22 mouse cellular contexts compared by ENCODE assay signal in genomic region chr15:17245096-17245495, GRCm38 (mm10).
A peak's percentile ranks its signal among the peaks of the same experiment; 100 is the strongest.
DNase-seq lines count a peak whose midpoint lies in the region; ATAC-seq and TF ChIP-seq lines count a peak whose summit lies in the region.
"Had no signal": no experiment of that assay in that cellular context is flagged by ENCODE, and none has a peak within 500 bp of the region (broad histone marks: within the 10 kb centered on the region; RNA-seq: fewer than 3 reads in every experiment).

No protein-coding gene starts in this region.

- peak; percentile 65; the same call in 1 of the 2 replicates for ATAC-seq in forebrain, embryonic 13.5 days
- ATAC-seq in forebrain, embryonic 12.5 days (ENCODE audit: low FRiP score): no peak
- ATAC-seq in kidney, postnatal 0 days (replicated peaks; ENCODE audit: low FRiP score, low read depth): no peak; the same call in 1 of the 2 replicates
- peak; percentile 60; the same call in 1 of the 2 replicates for ATAC-seq in midbrain, embryonic 12.5 days (ENCODE audit: low FRiP score, low read depth)
- ATAC-seq in liver, postnatal 0 days: no peak

- no peak for TF ChIP-seq EP300 in liver, postnatal 0 days (IDR thresholded peaks at IDR 0.05; ENCODE audit: low read depth)

- no peaks in the 10 kb centered on the region for H3K9me3 ChIP-seq in forebrain, embryonic 13.5 days (replicated peaks)
- H3K9me3 ChIP-seq in forebrain, embryonic 12.5 days: no peaks in the 10 kb centered on the region
- no peaks in the 10 kb centered on the region for H3K9me3 ChIP-seq in kidney, postnatal 0 days (replicated peaks; ENCODE audit: low read length)
- no peaks in the 10 kb centered on the region for H3K9me3 ChIP-seq in midbrain, embryonic 12.5 days
- no peaks in the 10 kb centered on the region; the same call in 1 of the 2 replicates for H3K9me3 ChIP-seq in liver, postnatal 0 days (ENCODE audit: low read length)
- H3K9me3 ChIP-seq: embryonic facial prominence, embryonic 12.5 days; heart, embryonic 15.5 days; hindbrain, embryonic 13.5 days; limb, embryonic 10.5 days; liver, embryonic 15.5 days had no signal

- WGBS in forebrain, embryonic 13.5 days: 71% methylated on average over 3 of the region's 3 CpGs
- WGBS in forebrain, embryonic 12.5 days: 77% methylated on average over 3 of the region's 3 CpGs
- WGBS in kidney, postnatal 0 days: 58% methylated on average over 3 of the region's 3 CpGs
- WGBS in midbrain, embryonic 12.5 days: 73% methylated on average over 3 of the region's 3 CpGs
- 74% methylated on average over 3 of the region's 3 CpGs for WGBS in liver, postnatal 0 days (ENCODE audit: insufficient replicate concordance)

- H3K4me1 ChIP-seq in forebrain, embryonic 13.5 days: no peaks in the 10 kb centered on the region
- H3K4me1 ChIP-seq in forebrain, embryonic 12.5 days: no peaks in the 10 kb centered on the region
- no peaks in the 10 kb centered on the region for H3K4me1 ChIP-seq in kidney, postnatal 0 days (replicated peaks; ENCODE audit: insufficient read depth, low read length)
- H3K4me1 ChIP-seq in midbrain, embryonic 12.5 days: no peaks in the 10 kb centered on the region
- no peaks in the 10 kb centered on the region for H3K4me1 ChIP-seq in liver, postnatal 0 days (ENCODE audit: insufficient read depth)
- H3K4me1 ChIP-seq: embryonic facial prominence, embryonic 12.5 days; heart, embryonic 15.5 days; hindbrain, embryonic 13.5 days; limb, embryonic 10.5 days; liver, embryonic 15.5 days had no signal

- no peak overlapping the region for H3K4me2 ChIP-seq in forebrain, embryonic 13.5 days
- no peak overlapping the region for H3K4me2 ChIP-seq in forebrain, embryonic 12.5 days
- H3K4me2 ChIP-seq in kidney, postnatal 0 days (ENCODE audit: low read length): no peak overlapping the region
- no peak overlapping the region for H3K4me2 ChIP-seq in midbrain, embryonic 12.5 days (replicated peaks)
- no peak overlapping the region for H3K4me2 ChIP-seq in liver, postnatal 0 days (ENCODE audit: low read depth, low read length)
- H3K4me2 ChIP-seq: embryonic facial prominence, embryonic 12.5 days; heart, embryonic 15.5 days; hindbrain, embryonic 13.5 days; liver, embryonic 15.5 days had no signal

- H3K36me3 ChIP-seq in forebrain, embryonic 13.5 days (ENCODE audit: poor library complexity, severe bottlenecking): no peaks in the 10 kb centered on the region
- H3K36me3 ChIP-seq in forebrain, embryonic 12.5 days (replicated peaks): no peaks in the 10 kb centered on the region
- no peaks in the 10 kb centered on the region for H3K36me3 ChIP-seq in kidney, postnatal 0 days (ENCODE audit: insufficient read depth, low read length)
- no peaks in the 10 kb centered on the region for H3K36me3 ChIP-seq in midbrain, embryonic 12.5 days
- no peaks in the 10 kb centered on the region for H3K36me3 ChIP-seq in liver, postnatal 0 days (replicated peaks; ENCODE audit: insufficient read depth, low read length)
- H3K36me3 ChIP-seq: embryonic facial prominence, embryonic 12.5 days; heart, embryonic 15.5 days; hindbrain, embryonic 13.5 days; limb, embryonic 10.5 days; liver, embryonic 15.5 days had no signal

- H3K9ac ChIP-seq in forebrain, embryonic 13.5 days: no peak overlapping the region
- no peak overlapping the region for H3K9ac ChIP-seq in forebrain, embryonic 12.5 days
- no peak overlapping the region for H3K9ac ChIP-seq in kidney, postnatal 0 days (ENCODE audit: low read depth, low read length)
- no peak overlapping the region for H3K9ac ChIP-seq in midbrain, embryonic 12.5 days (replicated peaks)
- H3K9ac ChIP-seq in liver, postnatal 0 days (replicated peaks): no peak overlapping the region
- H3K9ac ChIP-seq: embryonic facial prominence, embryonic 12.5 days; heart, embryonic 15.5 days; hindbrain, embryonic 13.5 days; liver, embryonic 15.5 days had no signal

- no peak for TF ChIP-seq CTCF in kidney, postnatal 0 days (IDR thresholded peaks at IDR 0.05; ENCODE audit: low read depth)
- TF ChIP-seq CTCF in liver, postnatal 0 days (IDR thresholded peaks at IDR 0.05; ENCODE audit: low read depth): no peak

- H3K27ac ChIP-seq in forebrain, embryonic 13.5 days: no peak overlapping the region
- H3K27ac ChIP-seq in forebrain, embryonic 12.5 days: no peak overlapping the region
- no peak overlapping the region for H3K27ac ChIP-seq in kidney, postnatal 0 days
- no peak overlapping the region for H3K27ac ChIP-seq in midbrain, embryonic 12.5 days (replicated peaks)
- no peak overlapping the region for H3K27ac ChIP-seq in liver, postnatal 0 days (ENCODE audit: low read depth)
- H3K27ac ChIP-seq: embryonic facial prominence, embryonic 12.5 days; gastrocnemius, adult 2 months; heart, embryonic 15.5 days; hindbrain, embryonic 13.5 days; limb, embryonic 10.5 days; liver, embryonic 15.5 days had no signal

- H3K4me3 ChIP-seq in forebrain, embryonic 13.5 days: no peak overlapping the region
- no peak overlapping the region for H3K4me3 ChIP-seq in forebrain, embryonic 12.5 days (replicated peaks)
- H3K4me3 ChIP-seq in kidney, postnatal 0 days (replicated peaks; ENCODE audit: low read depth, low read length): no peak overlapping the region
- H3K4me3 ChIP-seq in midbrain, embryonic 12.5 days: no peak overlapping the region
- H3K4me3 ChIP-seq in liver, postnatal 0 days (ENCODE audit: low read depth, low read length): no peak overlapping the region
- H3K4me3 ChIP-seq: embryonic facial prominence, embryonic 12.5 days; erythroblast, embryonic 14.5 days; gastrocnemius, adult 2 months; heart, embryonic 15.5 days; hindbrain, embryonic 13.5 days; limb, embryonic 10.5 days; liver, embryonic 15.5 days had no signal

- no peaks in the 10 kb centered on the region for H3K27me3 ChIP-seq in forebrain, embryonic 13.5 days
- no peaks in the 10 kb centered on the region for H3K27me3 ChIP-seq in forebrain, embryonic 12.5 days
- H3K27me3 ChIP-seq in kidney, postnatal 0 days (ENCODE audit: insufficient read depth, low read length): no peaks in the 10 kb centered on the region
- no peaks in the 10 kb centered on the region for H3K27me3 ChIP-seq in midbrain, embryonic 12.5 days
- H3K27me3 ChIP-seq in liver, postnatal 0 days (ENCODE audit: insufficient read depth, low read length): no peaks in the 10 kb centered on the region
- H3K27me3 ChIP-seq: embryonic facial prominence, embryonic 12.5 days; heart, embryonic 15.5 days; hindbrain, embryonic 13.5 days; liver, embryonic 15.5 days had no signal

- peak; percentile 54 for DNase-seq in kidney, postnatal 0 days (ENCODE audit: low spot score)
- no peak for DNase-seq in kidney, postnatal 4 days
- DNase-seq in liver, postnatal 0 days: no peak
- DNase-seq in thymus, postnatal 4 days: no peak
- DNase-seq: adrenal gland, postnatal 25 days; cerebellum, adult 11 months; cerebellum, postnatal 10 days; gastrocnemius, adult 2 months; heart, postnatal 36 days; liver; lung, postnatal 4 days; right cerebral cortex, postnatal 4 days; thymus, postnatal 36 days had no signal

Comparison
In these comparisons a context has a peak if more than half of its experiments do, and no peak if none do; other contexts are left out.
1. ATAC-seq: peak in forebrain, embryonic 13.5 days (single experiment) and midbrain, embryonic 12.5 days (single experiment); none in forebrain, embryonic 12.5 days (single experiment), kidney, postnatal 0 days (single experiment) and liver, postnatal 0 days (single experiment).